Mouse (Mus musculus): ENCODE measurements around the gene Grk5.

DNA sequence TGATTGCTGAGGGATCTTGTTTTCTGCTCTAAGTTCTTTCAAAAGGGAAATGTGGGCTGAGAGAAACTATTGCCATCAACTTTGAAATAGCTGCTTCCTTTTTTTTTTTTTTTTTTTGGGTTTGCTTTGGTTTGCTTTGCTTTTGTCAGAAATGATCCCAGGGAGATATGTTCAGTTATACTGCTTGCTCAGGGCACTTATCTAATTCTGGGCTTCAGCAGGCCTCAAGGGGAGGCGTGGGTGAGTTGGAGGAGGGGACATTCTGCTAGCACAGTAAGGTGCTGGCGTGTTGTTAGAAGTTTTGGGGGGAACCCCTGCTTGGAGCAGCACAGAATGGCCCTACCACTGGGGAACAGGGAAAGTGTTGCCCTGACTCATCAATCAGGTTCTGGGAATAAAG lies 110.1 kb downstream of the Grk5 start:
- TF ChIP-seq CTCF (IDR thresholded peaks at IDR 0.05; ENCODE audit: low read depth, low read length) (no peak), EP300 (IDR thresholded peaks at IDR 0.05; ENCODE audit: insufficient read depth, low read depth, low read length) (no peak), POLR2A (IDR thresholded peaks at IDR 0.05; ENCODE audit: insufficient read depth, low read length) (no peak)
